Mouse (Mus musculus): ENCODE data around the gene Faap100. TPM values are rescaled to one million over a fixed set of nuclear protein-coding genes. Genes with fewer than 3 reads are reported as not detected.
"Not testable (repeated sequence)": the region's sequence is repeated elsewhere in the genome, so short reads cannot be mapped to it uniquely, and the experiment has no call there.

The Faap100 gene
- polyA plus RNA-seq, 1 experiment from 2014 or later, result 28.6 TPM

DNA sequence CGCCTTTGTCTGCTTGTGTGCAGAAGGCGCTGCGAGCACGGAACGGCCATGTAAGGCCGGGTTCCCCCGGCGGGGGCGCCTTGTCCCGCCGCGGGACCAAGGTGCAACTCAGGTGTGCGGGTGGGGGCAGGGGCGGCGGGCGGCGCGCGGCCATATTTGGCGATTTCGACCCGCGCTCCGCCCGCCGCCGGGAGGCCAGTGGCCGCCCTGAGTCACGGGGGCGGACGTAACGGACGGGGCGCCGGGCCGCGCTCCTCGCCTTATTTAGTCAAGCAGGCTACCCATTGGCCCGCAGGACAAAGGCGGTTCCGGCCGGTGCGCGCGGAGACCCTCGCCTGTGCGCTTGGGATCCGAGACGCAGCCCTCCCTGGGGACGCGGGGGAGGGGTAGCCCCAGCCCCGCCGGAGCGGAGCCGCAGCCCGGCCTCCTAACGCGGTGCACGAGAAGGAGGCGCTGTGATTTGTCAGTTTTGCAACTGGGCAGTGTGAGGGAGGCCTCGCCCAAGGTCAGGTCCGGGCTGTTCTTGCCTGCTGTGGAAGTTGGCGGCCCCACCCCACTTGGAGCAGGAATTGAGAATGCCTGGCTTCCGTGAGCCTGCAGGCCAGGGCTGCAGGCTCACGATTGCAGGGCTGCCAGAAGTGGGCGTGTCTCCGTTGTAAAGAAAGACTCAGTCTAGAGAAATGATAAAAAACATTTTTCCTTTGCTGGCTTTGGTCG is 28.4 kb downstream of the Faap100 start:
- Histone ChIP-seq H3K4me3 (ENCODE audit: low read length) (peak overlapping the region; percentile 100), H3K27me3 (replicated peaks; ENCODE audit: control insufficient read depth, insufficient read depth, low read length) (no peaks in the 10 kb centered on the region), H3K4me2 (ENCODE audit: low read depth, low read length) (peak overlapping the region; percentile 91), H3K4me1 (ENCODE audit: control insufficient read depth, insufficient read depth, low read length) (peaks cover 47% of the 10 kb centered on the region), H3K9ac (ENCODE audit: low read depth, low read length) (peak overlapping the region; percentile 100), H3K27ac (ENCODE audit: low read length) (peak overlapping the region; percentile 100), H3K9me3 (ENCODE audit: control insufficient read depth, low read length) (no peaks in the 10 kb centered on the region), H3K36me3 (ENCODE audit: control insufficient read depth, insufficient read depth, low read length) (no peaks in the 10 kb centered on the region)
- ATAC-seq, result peak; percentile 77
- WGBS, result under 1% methylated on average over 68 of the region's 68 CpGs

DNA sequence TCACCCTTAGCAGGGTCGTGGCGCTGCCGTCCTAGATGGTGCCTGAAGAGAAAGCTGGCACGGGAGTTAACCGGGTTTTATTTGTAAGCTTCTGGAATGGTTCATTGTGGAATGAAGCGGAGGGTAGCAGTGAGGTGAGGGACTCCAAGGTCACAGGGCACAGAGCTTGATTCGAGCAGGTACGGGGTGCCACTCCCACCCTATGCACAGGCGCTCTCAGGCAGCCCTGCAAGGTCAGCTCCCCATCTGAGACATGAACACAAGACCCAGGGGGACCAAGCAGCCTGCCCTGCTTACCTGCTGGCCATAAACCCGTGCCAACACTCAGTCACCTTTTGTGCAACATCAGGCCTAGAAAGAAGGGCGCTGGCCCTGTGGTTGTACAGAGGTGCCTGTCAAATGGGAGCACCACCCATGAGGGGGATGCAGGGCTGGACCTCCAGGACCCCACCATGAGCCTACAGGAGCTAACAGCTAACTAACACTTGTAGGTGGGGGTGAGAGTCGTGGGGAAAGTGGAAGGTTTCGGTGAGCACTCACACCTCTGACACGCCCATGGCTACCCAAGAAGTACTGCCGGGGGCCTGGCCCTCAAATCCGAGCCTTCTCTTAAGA is 29.1 kb downstream of the Faap100 start:
- peak overlapping the region; percentile 100 for H3K9ac ChIP-seq (ENCODE audit: low read depth, low read length)
- peak; percentile 9; the same call in 1 of the 2 replicates for ATAC-seq
- peaks cover 45% of the 10 kb centered on the region for H3K4me1 ChIP-seq (ENCODE audit: control insufficient read depth, insufficient read depth, low read length)
- peak overlapping the region; percentile 91 for H3K4me2 ChIP-seq (ENCODE audit: low read depth, low read length)
- no peaks in the 10 kb centered on the region for H3K36me3 ChIP-seq (ENCODE audit: control insufficient read depth, insufficient read depth, low read length)
- WGBS, result 2% methylated on average over 16 of the region's 16 CpGs
- H3K27ac ChIP-seq (ENCODE audit: low read length), result peak overlapping the region; percentile 100
- no peaks in the 10 kb centered on the region for H3K27me3 ChIP-seq (replicated peaks; ENCODE audit: control insufficient read depth, insufficient read depth, low read length)
- no peaks in the 10 kb centered on the region for H3K9me3 ChIP-seq (ENCODE audit: control insufficient read depth, low read length)
- peak overlapping the region; percentile 100 for H3K4me3 ChIP-seq (ENCODE audit: low read length)

DNA sequence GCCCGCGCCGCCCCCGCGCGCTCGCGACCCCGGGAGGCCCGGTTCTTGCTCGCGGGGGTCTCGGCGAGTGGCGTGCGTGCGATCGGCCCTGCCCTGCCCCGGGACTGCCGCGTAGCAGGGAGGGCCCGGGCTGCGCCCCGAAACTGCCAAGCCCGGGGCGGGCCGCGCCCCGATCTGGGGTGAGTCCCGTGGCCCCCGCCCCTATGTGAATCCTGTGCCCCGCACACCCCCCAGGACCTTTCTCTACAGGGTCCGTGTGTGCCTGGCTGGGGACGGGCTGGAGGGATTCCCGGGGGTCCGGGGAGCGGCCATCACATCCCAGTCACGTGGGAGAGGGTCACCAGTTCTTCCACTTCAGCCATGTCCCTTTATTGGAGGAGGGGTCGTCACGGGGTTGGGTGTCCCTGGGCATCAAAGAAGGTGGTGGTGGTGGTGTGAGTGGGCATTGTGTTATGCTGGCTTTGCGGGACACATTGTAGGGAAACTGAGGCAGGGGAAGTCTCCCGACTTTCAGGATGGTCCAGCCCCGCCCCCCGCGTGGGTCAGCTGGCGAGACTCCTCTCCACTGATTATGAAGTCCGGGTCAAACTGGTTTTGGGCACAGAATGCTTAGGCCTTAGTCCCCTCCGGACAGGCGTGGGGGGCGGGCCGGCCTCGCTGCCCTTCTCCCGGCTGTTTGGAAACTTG is 29.7 kb downstream of the Faap100 start:
- Histone ChIP-seq H3K27me3 (replicated peaks; ENCODE audit: control insufficient read depth, insufficient read depth, low read length) (no peaks in the 10 kb centered on the region), H3K9me3 (ENCODE audit: control insufficient read depth, low read length) (no peaks in the 10 kb centered on the region), H3K9ac (ENCODE audit: low read depth, low read length) (peak overlapping the region; percentile 100), H3K27ac (ENCODE audit: low read length) (peak overlapping the region; percentile 100), H3K36me3 (ENCODE audit: control insufficient read depth, insufficient read depth, low read length) (no peaks in the 10 kb centered on the region), H3K4me2 (ENCODE audit: low read depth, low read length) (peak overlapping the region; percentile 91), H3K4me3 (ENCODE audit: low read length) (peak overlapping the region; percentile 100), H3K4me1 (ENCODE audit: control insufficient read depth, insufficient read depth, low read length) (peaks cover 42% of the 10 kb centered on the region)
- 10% methylated on average over 44 of the region's 53 CpGs for WGBS
- ATAC-seq, result peak; percentile 6; the same call in 1 of the 2 replicates

DNA sequence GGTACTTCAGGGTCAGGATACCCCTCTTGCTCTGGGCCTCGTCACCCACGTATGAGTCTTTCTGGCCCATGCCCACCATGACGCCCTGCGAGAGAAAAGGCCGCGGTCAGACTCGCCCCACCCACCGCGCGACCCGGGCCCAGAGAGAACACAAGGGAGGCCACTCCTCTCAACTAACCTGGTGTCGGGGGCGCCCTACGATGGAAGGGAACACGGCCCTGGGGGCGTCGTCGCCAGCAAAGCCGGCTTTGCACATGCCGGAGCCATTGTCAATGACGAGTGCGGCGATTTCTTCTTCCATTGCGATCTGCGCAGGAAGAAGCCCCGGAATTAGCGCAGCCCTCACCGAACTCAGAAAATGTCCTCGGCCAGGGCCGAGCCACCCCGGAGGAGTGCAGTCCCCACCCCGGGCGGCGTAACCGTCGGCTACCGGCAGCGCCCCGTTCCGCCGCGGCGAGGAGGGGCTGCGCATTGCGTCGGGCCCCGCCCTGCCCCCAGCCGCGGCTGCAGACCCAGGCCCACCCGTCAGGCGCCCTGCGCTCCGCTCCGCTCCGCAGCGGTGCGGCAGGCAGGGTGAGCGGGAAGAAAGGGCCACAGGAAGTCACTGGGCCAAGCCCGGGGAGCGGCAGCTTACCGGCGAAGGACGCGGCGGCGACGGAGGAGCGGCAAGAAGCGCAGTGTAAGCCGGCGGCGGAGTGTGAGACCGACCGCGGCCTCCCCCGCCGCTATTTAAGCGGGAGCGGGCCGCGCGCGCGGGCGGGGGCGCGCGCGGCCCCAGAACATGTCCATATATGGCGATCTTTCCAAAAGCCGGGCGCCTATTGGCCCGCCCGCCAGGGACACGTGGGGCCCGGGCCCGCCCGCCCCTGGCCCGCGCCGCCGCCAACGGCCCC is 30.5 kb downstream of the Faap100 start, which contains the start of gene Actg1:
TSS of gene Actg1 (minus strand) at position 752 of the 893 bp plus-strand sequence.
- Histone ChIP-seq H3K27ac (ENCODE audit: low read length) (peak within 1 kb of the TSS; percentile 100), H3K4me2 (ENCODE audit: low read depth, low read length) (peak within 1 kb of the TSS; percentile 91), H3K36me3 (ENCODE audit: control insufficient read depth, insufficient read depth, low read length) (no peaks in the 10 kb centered on the region), H3K9ac (ENCODE audit: low read depth, low read length) (peak within 1 kb of the TSS; percentile 100), H3K4me3 (ENCODE audit: low read length) (peak within 1 kb of the TSS; percentile 100), H3K4me1 (ENCODE audit: control insufficient read depth, insufficient read depth, low read length) (peaks cover 34% of the 10 kb centered on the region), H3K9me3 (ENCODE audit: control insufficient read depth, low read length) (no peaks in the 10 kb centered on the region), H3K27me3 (replicated peaks; ENCODE audit: control insufficient read depth, insufficient read depth, low read length) (no peaks in the 10 kb centered on the region)
- peak; percentile 64 for ATAC-seq
- WGBS, result 1% methylated on average over 73 of the region's 103 CpGs

DNA sequence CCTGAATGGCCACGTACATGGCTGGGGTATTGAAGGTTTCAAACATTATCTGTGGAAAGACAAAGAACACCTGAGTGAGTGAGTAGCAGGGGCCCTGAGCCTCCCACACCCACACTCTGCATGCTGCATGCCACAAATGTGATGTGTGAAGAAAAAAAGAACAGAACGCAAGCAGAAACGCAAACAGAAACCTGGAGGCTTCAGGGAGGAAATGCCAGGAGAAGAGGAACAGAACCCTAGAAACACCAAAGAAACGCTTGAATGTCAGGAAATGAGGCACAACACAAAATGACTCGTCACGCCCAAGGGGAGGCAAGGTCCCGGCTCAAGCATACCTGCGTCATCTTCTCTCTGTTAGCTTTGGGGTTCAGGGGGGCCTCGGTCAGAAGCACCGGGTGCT is 31.3 kb downstream of the Faap100 start:
- no peak for ATAC-seq
- H3K4me2 ChIP-seq (ENCODE audit: low read depth, low read length), result peak overlapping the region; percentile 35
- H3K4me3 ChIP-seq (ENCODE audit: low read length), result peak overlapping the region; percentile 100
- H3K9ac ChIP-seq (ENCODE audit: low read depth, low read length), result peak overlapping the region; percentile 100
- H3K27ac ChIP-seq (ENCODE audit: low read length), result peak overlapping the region; percentile 99
- H3K9me3 ChIP-seq (ENCODE audit: control insufficient read depth, low read length), result no peaks in the 10 kb centered on the region
- peaks cover 27% of the 10 kb centered on the region for H3K4me1 ChIP-seq (ENCODE audit: control insufficient read depth, insufficient read depth, low read length)
- no peaks in the 10 kb centered on the region for H3K27me3 ChIP-seq (replicated peaks; ENCODE audit: control insufficient read depth, insufficient read depth, low read length)
- WGBS, result under 1% methylated on average over 10 of the region's 10 CpGs
- H3K36me3 ChIP-seq (ENCODE audit: control insufficient read depth, insufficient read depth, low read length), result no peaks in the 10 kb centered on the region

DNA sequence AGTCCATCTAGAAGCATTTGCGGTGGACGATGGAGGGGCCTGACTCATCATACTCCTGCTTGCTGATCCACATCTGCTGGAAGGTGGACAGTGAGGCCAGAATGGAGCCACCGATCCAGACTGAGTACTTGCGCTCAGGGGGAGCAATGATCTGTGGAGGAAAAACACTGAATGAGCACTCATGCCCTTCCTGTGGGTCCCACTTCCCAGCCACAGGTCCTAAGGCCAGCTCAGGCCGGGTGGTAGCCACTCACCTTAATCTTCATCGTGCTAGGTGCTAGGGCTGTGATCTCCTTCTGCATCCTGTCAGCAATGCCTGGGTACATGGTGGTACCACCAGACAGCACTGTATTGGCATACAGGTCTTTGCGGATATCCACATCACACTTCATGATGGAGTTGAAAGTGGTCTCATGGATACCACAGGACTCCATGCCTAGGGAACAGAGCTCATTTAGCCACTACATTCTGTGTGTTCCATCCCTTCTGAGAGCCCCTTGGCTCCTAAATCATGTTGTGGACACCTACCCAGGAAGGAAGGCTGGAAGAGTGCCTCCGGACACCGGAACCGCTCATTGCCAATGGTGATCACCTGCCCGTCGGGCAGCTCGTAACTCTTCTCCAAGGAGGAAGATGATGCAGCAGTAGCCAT is 32.1 kb downstream of the Faap100 start:
- 29% methylated on average over 10 of the region's 13 CpGs for WGBS
- ATAC-seq; H3K27ac ChIP-seq (ENCODE audit: low read length); H3K36me3 ChIP-seq (ENCODE audit: control insufficient read depth, insufficient read depth, low read length); H3K27me3 ChIP-seq (replicated peaks; ENCODE audit: control insufficient read depth, insufficient read depth, low read length); H3K9me3 ChIP-seq (ENCODE audit: control insufficient read depth, low read length): not testable (repeated sequence)
- Histone ChIP-seq H3K4me3 (ENCODE audit: low read length) (peak overlapping the region; percentile 56), H3K9ac (ENCODE audit: low read depth, low read length) (peak overlapping the region; percentile 72), H3K4me2 (ENCODE audit: low read depth, low read length) (peak overlapping the region; percentile 67), H3K4me1 (ENCODE audit: control insufficient read depth, insufficient read depth, low read length) (peaks cover 20% of the 10 kb centered on the region)

DNA sequence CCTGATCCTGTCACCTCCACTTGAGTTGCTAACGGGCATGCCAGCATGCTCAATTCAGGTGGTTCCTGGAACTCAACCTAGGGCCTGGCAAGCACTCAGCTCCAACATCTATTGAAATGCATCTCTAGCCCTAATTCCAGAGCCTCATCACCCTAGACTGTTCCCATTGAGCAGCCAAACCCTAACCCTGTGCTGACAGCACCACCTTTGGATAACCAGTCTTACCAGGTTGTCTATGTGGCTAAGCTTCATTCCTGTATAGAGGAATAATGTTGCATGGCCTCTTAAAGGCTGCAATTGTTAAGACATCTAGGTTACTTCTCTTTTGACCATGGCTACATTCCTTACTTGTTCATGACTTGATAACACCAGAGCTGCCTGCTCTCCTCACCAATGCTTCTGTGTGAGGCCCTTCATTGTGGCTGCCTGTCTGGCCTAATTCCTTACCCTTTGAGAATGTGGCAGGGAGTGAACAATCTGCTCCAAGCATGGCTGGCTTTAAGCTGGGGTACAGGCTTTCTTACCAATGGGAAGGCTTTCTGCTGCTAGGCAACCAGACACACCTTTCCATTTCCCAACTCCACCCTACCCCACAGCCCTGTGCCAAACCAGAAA is 33.4 kb downstream of the Faap100 start:
- H3K9ac ChIP-seq (ENCODE audit: low read depth, low read length), result peak overlapping the region; percentile 62
- H3K27ac ChIP-seq (ENCODE audit: low read length), result peak overlapping the region; percentile 60; the same call in 1 of the 2 replicates
- 38% methylated on average over 1 of the region's 1 CpGs for WGBS
- no peak for ATAC-seq
- no peaks in the 10 kb centered on the region for H3K27me3 ChIP-seq (replicated peaks; ENCODE audit: control insufficient read depth, insufficient read depth, low read length)
- H3K4me1 ChIP-seq (ENCODE audit: control insufficient read depth, insufficient read depth, low read length), result peaks cover 8% of the 10 kb centered on the region
- peak overlapping the region; percentile 50 for H3K4me2 ChIP-seq (ENCODE audit: low read depth, low read length)
- peak overlapping the region; percentile 39 for H3K4me3 ChIP-seq (ENCODE audit: low read length)
- H3K36me3 ChIP-seq (ENCODE audit: control insufficient read depth, insufficient read depth, low read length), result no peaks in the 10 kb centered on the region
- no peaks in the 10 kb centered on the region for H3K9me3 ChIP-seq (ENCODE audit: control insufficient read depth, low read length)

DNA sequence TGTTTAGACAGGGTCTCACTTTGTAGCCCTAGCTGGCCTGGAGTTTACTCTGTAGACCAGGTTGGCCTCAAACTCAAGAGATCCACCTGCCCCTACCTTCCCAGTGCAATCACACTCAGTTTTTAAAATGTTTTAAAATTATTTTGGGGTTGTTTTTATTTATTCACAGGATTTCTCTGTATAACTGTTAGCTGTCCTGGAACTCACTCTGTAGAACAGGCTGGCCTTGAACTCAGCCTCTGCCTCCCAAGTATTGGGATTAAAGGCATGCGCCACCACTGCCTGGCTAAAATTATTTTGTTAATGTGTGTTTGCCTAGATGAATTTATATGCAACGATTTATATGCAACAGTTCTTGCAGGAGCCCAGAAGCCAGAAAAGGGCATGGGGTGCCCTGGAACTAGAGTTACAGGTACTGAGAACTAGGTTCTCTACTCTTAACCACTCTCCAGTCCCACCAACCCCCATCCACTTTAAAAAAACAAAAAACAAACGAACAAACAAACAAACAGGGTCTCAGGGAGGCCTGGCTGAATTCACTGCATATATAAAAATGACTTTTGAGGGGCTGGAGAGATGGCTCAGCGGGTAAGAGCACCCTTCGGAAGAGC is 34.1 kb downstream of the Faap100 start:
- peak overlapping the region; percentile 45 for H3K27ac ChIP-seq (ENCODE audit: low read length)
- no peak overlapping the region for H3K4me3 ChIP-seq (ENCODE audit: low read length)
- WGBS, result 44% methylated on average over 5 of the region's 5 CpGs
- H3K4me1 ChIP-seq (ENCODE audit: control insufficient read depth, insufficient read depth, low read length), result peaks cover 9% of the 10 kb centered on the region
- ATAC-seq, result no peak
- no peaks in the 10 kb centered on the region for H3K36me3 ChIP-seq (ENCODE audit: control insufficient read depth, insufficient read depth, low read length)
- no peak overlapping the region for H3K4me2 ChIP-seq (ENCODE audit: low read depth, low read length)
- no peak overlapping the region for H3K9ac ChIP-seq (ENCODE audit: low read depth, low read length)
- no peaks in the 10 kb centered on the region for H3K27me3 ChIP-seq (replicated peaks; ENCODE audit: control insufficient read depth, insufficient read depth, low read length)
- H3K9me3 ChIP-seq (ENCODE audit: control insufficient read depth, low read length), result no peaks in the 10 kb centered on the region
